Mouse (Mus musculus) small intestine, adult 10 weeks (tissue): Measurements from ENCODE around the gene Olfr733. TPM values are rescaled to one million over a fixed set of nuclear protein-coding genes. Genes with fewer than 3 reads are reported as not detected.

Experiments used
- polyA plus RNA-seq: library from polyadenylated mRNA; stranded (reverse); fragments of 350-450 nt; fragmentation: Illumina TruSeq; extraction: RNeasy Lipid Tissue Mini Kit (QIAGEN cat#74804); gene quantifications from one replicate; pipeline ENCODE4 v1.2.3, GENCODE M21; 2014; ENCODE audit warnings: low replicate concordance

The Olfr733 gene
- not detected for polyA plus RNA-seq

DNA sequence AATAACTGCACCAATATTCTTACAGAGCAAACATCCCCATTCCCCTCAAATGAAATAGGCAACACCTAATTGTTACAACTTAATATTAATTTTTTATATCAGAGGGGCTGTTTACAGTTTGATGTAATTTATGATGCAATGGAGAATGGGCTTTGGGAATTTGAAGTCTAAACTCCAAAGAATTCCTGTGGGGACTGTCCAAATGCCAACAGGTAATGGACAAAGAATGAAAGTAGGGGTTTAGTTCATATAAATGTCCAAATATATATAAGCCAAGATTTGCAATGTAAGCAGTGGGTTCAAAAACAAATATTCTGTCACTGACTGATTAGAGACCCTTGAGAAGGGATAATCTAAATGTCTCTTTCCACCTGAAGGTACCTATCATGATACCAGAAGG is at the start of gene Olfr733:
TSS of gene Olfr733 (minus strand) at position 101 of the 400 bp plus-strand sequence.

DNA sequence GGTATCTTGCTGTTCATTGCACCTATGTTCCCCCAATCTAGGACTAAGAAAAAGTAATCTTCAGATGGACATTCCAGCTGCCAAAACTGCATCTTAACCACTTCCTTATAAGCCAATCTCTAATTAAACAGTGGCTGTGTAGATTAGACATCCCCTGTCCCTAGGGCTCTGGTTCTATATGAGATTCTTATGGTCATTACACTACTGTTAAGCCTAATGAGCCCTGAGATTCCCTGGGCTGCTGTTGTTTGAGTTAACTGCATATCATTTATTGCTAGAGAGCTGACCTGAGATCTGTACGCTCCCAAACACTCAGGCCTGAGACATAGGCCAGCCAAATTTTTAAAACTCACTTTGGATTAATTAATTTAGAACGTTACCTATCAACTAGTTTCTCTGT is 47.5 kb upstream of the Olfr733 start, which contains the start of gene Olfr735:
TSS of gene Olfr735 (minus strand) at position 77 of the 400 bp plus-strand sequence.

DNA sequence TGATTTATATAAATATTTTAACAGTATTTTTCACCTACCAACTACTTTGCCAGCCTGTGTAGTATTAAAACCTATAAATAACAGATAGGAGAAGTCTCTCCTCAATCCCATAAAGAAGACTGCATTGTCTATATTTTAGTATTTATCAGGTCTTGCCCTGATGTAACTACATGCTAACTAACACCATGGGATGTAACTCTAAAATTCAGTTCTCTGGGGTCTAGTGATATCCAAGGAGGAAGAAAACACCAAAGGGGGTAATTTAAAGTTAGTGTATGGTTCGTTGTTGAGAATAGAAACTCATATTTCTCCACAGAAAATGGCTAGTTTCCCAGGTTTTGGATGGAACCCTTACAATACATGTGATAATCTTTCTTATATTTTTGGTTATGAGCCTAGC is 25.3 kb upstream of the Olfr733 start, which contains the start of gene Olfr734:
TSS of gene Olfr734 (minus strand) at position 101 of the 400 bp plus-strand sequence.

DNA sequence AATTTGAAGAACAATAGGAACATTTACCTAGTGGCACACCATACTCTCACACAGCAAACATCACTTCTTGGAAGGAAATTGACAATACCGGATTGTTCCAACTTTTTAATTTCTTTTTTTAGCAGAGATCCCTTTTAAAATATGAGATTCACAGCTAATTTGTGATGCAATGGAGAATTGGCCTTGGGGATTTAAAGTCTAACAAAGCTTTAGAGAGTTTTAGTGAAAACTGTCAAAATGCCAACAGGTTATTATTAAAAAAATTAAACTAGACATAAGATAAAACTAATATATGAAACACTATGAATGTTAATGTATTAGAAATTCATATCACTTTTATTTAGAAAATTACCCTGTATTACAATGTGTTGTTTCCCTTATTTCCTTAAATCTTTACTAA is 17.2 kb downstream of the Olfr733 start, which contains the start of gene Olfr732:
TSS of gene Olfr732 (minus strand) at position 101 of the 400 bp plus-strand sequence.

Other genes starting within 250 kb of the Olfr733 start
- gene Olfr726, start 210.6 kb downstream of the Olfr733 start, polyA plus RNA-seq: not detected
- not detected for gene Olfr727, start 178.3 kb downstream of the Olfr733 start, polyA plus RNA-seq
- not detected for gene Olfr728, start 158.8 kb downstream of the Olfr733 start, polyA plus RNA-seq
- not detected for gene Olfr729, start 148.6 kb downstream of the Olfr733 start, polyA plus RNA-seq
- gene Olfr730, start 113.3 kb downstream of the Olfr733 start, polyA plus RNA-seq: not detected
- gene Olfr731, start 59.7 kb downstream of the Olfr733 start, polyA plus RNA-seq: not detected
- gene Olfr732, start 17.3 kb downstream of the Olfr733 start, polyA plus RNA-seq: not detected
- gene Olfr734, start 25.2 kb upstream of the Olfr733 start, polyA plus RNA-seq: not detected
- not detected for gene Olfr735, start 47.4 kb upstream of the Olfr733 start, polyA plus RNA-seq
- 2.8 TPM for gene Tlr11, start 56.4 kb upstream of the Olfr733 start, polyA plus RNA-seq
- gene Olfr736, start 79.6 kb upstream of the Olfr733 start, polyA plus RNA-seq: not detected
- gene Olfr738, start 106.0 kb upstream of the Olfr733 start, polyA plus RNA-seq: not detected
- gene Olfr739, start 117.1 kb upstream of the Olfr733 start, polyA plus RNA-seq: not detected
- gene Olfr740, start 144.0 kb upstream of the Olfr733 start, polyA plus RNA-seq: not detected
- gene Olfr741, start 171.2 kb upstream of the Olfr733 start, polyA plus RNA-seq: not detected
- gene Olfr742, start 202.1 kb upstream of the Olfr733 start, polyA plus RNA-seq: not detected
- not detected for gene Olfr743, start 220.3 kb upstream of the Olfr733 start, polyA plus RNA-seq